Mouse (Mus musculus): ENCODE measurements around the gene Sdr9c7. TPM values are rescaled to one million over a fixed set of nuclear protein-coding genes. Genes with fewer than 3 reads are reported as not detected.

The Sdr9c7 gene
- polyA plus RNA-seq, 1 experiment from 2014 or later: not detected

DNA sequence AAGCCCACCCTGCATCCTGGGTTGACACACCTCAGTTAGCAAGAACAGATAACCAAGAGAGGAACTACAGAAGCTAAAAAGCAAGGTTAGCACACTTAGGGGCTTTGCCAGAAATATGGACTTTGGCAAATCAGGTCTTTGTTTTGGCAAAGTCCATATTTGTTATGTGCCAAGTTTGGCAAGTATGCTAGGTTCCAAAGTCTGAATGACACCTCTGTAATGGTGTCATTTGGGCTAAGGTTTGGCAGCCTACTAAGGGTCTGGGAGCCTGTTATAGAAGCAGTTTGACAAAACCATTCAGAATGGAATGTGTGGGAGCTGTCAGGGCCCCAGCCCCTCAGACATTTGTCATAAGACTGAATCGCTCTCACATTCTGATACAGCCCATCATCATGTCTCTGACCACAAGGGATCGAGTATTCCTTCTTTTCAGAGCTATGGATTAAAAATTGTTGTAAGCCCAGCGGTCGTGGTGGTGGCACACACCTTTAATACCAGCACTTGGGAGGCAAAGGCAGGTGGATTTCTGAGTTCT lies 51.3 kb downstream of the Sdr9c7 start:
- Histone ChIP-seq H3K9me3 (ENCODE audit: control insufficient read depth, low read length) (no peaks in the 10 kb centered on the region), H3K27me3 (replicated peaks; ENCODE audit: control insufficient read depth, insufficient read depth, low read length) (no peaks in the 10 kb centered on the region), H3K4me1 (replicated peaks; ENCODE audit: control insufficient read depth, insufficient read depth, low read length) (no peaks in the 10 kb centered on the region), H3K27ac (ENCODE audit: low read length) (no peak overlapping the region), H3K4me2 (ENCODE audit: low read length) (no peak overlapping the region), H3K9ac (replicated peaks; ENCODE audit: low read depth, low read length) (no peak overlapping the region), H3K4me3 (replicated peaks; ENCODE audit: low read length) (no peak overlapping the region), H3K36me3 (ENCODE audit: control insufficient read depth, insufficient read depth) (no peaks in the 10 kb centered on the region)
- no peak for ATAC-seq
- 77% methylated on average over 4 of the region's 4 CpGs for WGBS

DNA sequence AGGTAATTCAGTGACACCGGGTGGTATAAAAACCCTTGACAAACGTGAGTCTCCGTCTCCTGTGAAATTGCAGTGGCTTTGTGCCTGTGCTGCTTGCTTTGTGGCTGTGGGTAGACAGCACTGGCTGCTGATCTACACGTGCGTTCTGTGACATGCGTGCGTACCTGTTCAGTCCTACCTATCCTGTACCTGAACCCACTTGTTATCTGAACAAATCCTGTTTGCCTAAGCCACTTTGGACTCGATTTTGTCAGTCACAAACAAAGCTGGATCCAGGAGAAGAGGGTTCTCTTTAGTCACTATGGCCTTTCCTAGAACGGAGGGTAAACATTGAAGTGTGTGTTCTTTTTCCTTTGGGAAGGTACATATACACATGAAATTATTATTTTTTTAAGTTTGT lies 53.1 kb downstream of the Sdr9c7 start:
- Histone ChIP-seq H3K4me1 (replicated peaks; ENCODE audit: control insufficient read depth, insufficient read depth, low read length) (no peaks in the 10 kb centered on the region), H3K27me3 (replicated peaks; ENCODE audit: control insufficient read depth, insufficient read depth, low read length) (no peaks in the 10 kb centered on the region), H3K27ac (ENCODE audit: low read length) (no peak overlapping the region), H3K36me3 (ENCODE audit: control insufficient read depth, insufficient read depth) (no peaks in the 10 kb centered on the region), H3K9me3 (ENCODE audit: control insufficient read depth, low read length) (no peaks in the 10 kb centered on the region), H3K4me2 (ENCODE audit: low read length) (no peak overlapping the region), H3K9ac (replicated peaks; ENCODE audit: low read depth, low read length) (no peak overlapping the region), H3K4me3 (replicated peaks; ENCODE audit: low read length) (no peak overlapping the region)
- WGBS: 85% methylated on average over 9 of the region's 9 CpGs
- ATAC-seq: no peak

DNA sequence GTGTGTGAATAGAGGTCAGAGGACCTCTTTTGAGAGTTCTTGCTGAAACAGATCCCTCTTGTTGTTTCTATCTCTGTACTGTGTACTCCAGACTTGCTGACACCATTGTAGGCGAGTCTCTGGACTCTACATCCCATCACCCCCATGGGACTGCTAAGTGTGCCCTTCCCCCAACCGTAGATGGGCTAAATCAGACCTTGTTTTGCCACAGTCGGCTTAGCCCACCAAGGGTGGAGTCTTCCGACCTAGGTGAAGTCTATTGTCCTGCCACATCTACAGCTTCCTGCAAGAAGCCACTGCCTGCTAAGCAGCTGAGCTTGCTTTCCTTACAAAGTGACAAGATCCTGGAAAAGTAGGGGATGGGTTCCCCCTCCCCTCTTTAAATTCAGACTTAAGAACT lies 53.5 kb downstream of the Sdr9c7 start:
- no peaks in the 10 kb centered on the region for H3K27me3 ChIP-seq (replicated peaks; ENCODE audit: control insufficient read depth, insufficient read depth, low read length)
- H3K9ac ChIP-seq (replicated peaks; ENCODE audit: low read depth, low read length): no peak overlapping the region
- H3K9me3 ChIP-seq (ENCODE audit: control insufficient read depth, low read length): no peaks in the 10 kb centered on the region
- ATAC-seq: no peak
- H3K36me3 ChIP-seq (ENCODE audit: control insufficient read depth, insufficient read depth): no peaks in the 10 kb centered on the region
- 76% methylated on average over 4 of the region's 4 CpGs for WGBS
- H3K4me2 ChIP-seq (ENCODE audit: low read length): no peak overlapping the region
- no peaks in the 10 kb centered on the region for H3K4me1 ChIP-seq (replicated peaks; ENCODE audit: control insufficient read depth, insufficient read depth, low read length)
- no peak overlapping the region for H3K27ac ChIP-seq (ENCODE audit: low read length)
- H3K4me3 ChIP-seq (replicated peaks; ENCODE audit: low read length): no peak overlapping the region

DNA sequence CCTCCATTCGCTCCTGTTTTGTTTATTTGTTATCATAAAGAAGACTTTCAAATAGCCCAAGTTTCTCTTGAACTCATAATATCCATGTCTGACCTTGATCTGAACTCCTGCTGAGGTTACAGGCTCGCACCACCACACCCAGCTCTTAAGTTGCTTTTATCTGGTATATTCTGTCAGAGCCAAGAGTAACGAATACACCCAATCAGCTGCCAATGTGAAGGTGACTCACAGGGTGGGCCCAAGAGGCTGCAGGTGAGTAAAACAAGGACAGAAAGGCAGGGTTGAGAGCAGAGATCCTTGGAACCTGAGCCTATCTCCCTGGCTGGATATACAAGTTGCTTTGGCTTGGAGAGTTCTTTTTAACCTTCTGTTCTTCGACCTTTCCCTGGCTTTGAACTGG lies 56.7 kb downstream of the Sdr9c7 start:
- Histone ChIP-seq H3K9ac (replicated peaks; ENCODE audit: low read depth, low read length) (no peak overlapping the region), H3K36me3 (ENCODE audit: control insufficient read depth, insufficient read depth) (no peaks in the 10 kb centered on the region), H3K9me3 (ENCODE audit: control insufficient read depth, low read length) (no peaks in the 10 kb centered on the region), H3K27ac (ENCODE audit: low read length) (no peak overlapping the region), H3K4me2 (ENCODE audit: low read length) (no peak overlapping the region), H3K27me3 (replicated peaks; ENCODE audit: control insufficient read depth, insufficient read depth, low read length) (no peaks in the 10 kb centered on the region), H3K4me3 (replicated peaks; ENCODE audit: low read length) (no peak overlapping the region), H3K4me1 (replicated peaks; ENCODE audit: control insufficient read depth, insufficient read depth, low read length) (no peaks in the 10 kb centered on the region)
- WGBS: 79% methylated on average over 4 of the region's 4 CpGs
- ATAC-seq: no peak

- Histone ChIP-seq H3K4me2 (ENCODE audit: low read length) (no peak overlapping the region), H3K27ac (ENCODE audit: low read length) (no peak overlapping the region), H3K36me3 (ENCODE audit: control insufficient read depth, insufficient read depth) (no peaks in the 10 kb centered on the region), H3K4me1 (replicated peaks; ENCODE audit: control insufficient read depth, insufficient read depth, low read length) (no peaks in the 10 kb centered on the region), H3K9me3 (ENCODE audit: control insufficient read depth, low read length) (no peaks in the 10 kb centered on the region), H3K27me3 (replicated peaks; ENCODE audit: control insufficient read depth, insufficient read depth, low read length) (no peaks in the 10 kb centered on the region), H3K9ac (replicated peaks; ENCODE audit: low read depth, low read length) (no peak overlapping the region), H3K4me3 (replicated peaks; ENCODE audit: low read length) (no peak overlapping the region)
- no peak for ATAC-seq
- 61% methylated on average over 16 of the region's 16 CpGs for WGBS
These were observed 58.0 kb downstream of the Sdr9c7 start for GRCm38 (mm10) chr10:127956168-127956816.

DNA sequence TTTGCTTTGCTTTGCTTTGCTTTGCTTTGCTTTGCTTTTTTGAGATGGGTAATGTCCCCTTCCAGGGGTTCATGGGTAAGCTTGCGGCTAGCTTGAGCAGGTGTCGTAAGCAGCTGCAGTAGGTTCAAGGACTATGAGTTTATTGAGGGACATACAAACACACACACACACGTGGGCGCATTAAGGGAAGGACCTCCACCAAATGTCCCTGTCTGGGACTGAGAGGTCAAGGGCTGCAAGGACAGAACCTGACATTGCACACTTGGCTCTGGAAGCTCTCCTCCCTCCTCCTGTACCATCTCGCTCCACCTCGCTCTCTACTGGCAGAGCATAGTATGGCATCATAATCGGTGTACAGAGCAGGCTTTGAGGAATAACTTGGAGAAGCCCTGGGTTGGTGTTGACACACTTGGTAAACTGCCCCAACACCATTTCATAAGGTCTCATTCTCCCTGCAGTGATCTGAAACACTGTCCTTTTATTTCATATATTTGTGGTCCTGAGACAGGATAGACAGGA lies 60.9 kb downstream of the Sdr9c7 start:
- H3K36me3 ChIP-seq (ENCODE audit: control insufficient read depth, insufficient read depth): no peaks in the 10 kb centered on the region
- no peak for ATAC-seq
- no peak overlapping the region for H3K9ac ChIP-seq (replicated peaks; ENCODE audit: low read depth, low read length)
- H3K9me3 ChIP-seq (ENCODE audit: control insufficient read depth, low read length): no peaks in the 10 kb centered on the region
- no peaks in the 10 kb centered on the region for H3K27me3 ChIP-seq (replicated peaks; ENCODE audit: control insufficient read depth, insufficient read depth, low read length)
- WGBS: 96% methylated on average over 7 of the region's 7 CpGs
- no peak overlapping the region for H3K4me2 ChIP-seq (ENCODE audit: low read length)
- H3K4me3 ChIP-seq (replicated peaks; ENCODE audit: low read length): no peak overlapping the region
- H3K27ac ChIP-seq (ENCODE audit: low read length): no peak overlapping the region
- H3K4me1 ChIP-seq (replicated peaks; ENCODE audit: control insufficient read depth, insufficient read depth, low read length): no peaks in the 10 kb centered on the region

Other genes starting within 250 kb of the Sdr9c7 start
- 5.7 and 7.0 TPM in 2 replicates for gene Nemp1, start 231.6 kb upstream of the Sdr9c7 start, polyA plus RNA-seq (2015; fragmentation: Nextera tagmentation; extraction: Ambion mirVana)
- 3.9 and 4.5 TPM in 2 replicates for gene Nab2, start 229.9 kb upstream of the Sdr9c7 start, polyA plus RNA-seq (2015; fragmentation: Nextera tagmentation; extraction: Ambion mirVana)
- 1.1 and 1.3 TPM in 2 replicates for gene Myo1a, start 193.3 kb upstream of the Sdr9c7 start, polyA plus RNA-seq (2015; fragmentation: Nextera tagmentation; extraction: Ambion mirVana)
- gene Tac2, start 174.0 kb upstream of the Sdr9c7 start, polyA plus RNA-seq (2015; fragmentation: Nextera tagmentation; extraction: Ambion mirVana): 6.2 and 7.6 TPM in 2 replicates
- gene Zbtb39, start 159.0 kb upstream of the Sdr9c7 start, polyA plus RNA-seq (2015; fragmentation: Nextera tagmentation; extraction: Ambion mirVana): 3.4 and 3.5 TPM in 2 replicates
- 0.87 and 0.99 TPM in 2 replicates for gene Gpr182, start 146.8 kb upstream of the Sdr9c7 start, polyA plus RNA-seq (2015; fragmentation: Nextera tagmentation; extraction: Ambion mirVana)
- not detected in 2 replicates for gene Rdh1, start 138.8 kb upstream of the Sdr9c7 start, polyA plus RNA-seq (2015; fragmentation: Nextera tagmentation; extraction: Ambion mirVana)
- not detected in 2 replicates for gene Rdh16f1, start 138.7 kb upstream of the Sdr9c7 start, polyA plus RNA-seq (2015; fragmentation: Nextera tagmentation; extraction: Ambion mirVana)
- gene Rdh9, start 122.1 kb upstream of the Sdr9c7 start, polyA plus RNA-seq (2015; fragmentation: Nextera tagmentation; extraction: Ambion mirVana): 0.32 and 0.35 TPM in 2 replicates
- gene Rdh16, start 97.4 kb upstream of the Sdr9c7 start, polyA plus RNA-seq (2015; fragmentation: Nextera tagmentation; extraction: Ambion mirVana): not detected in 2 replicates
- gene Rdh19, start 48.6 kb upstream of the Sdr9c7 start, polyA plus RNA-seq (2015; fragmentation: Nextera tagmentation; extraction: Ambion mirVana): not detected in 2 replicates
- gene Rdh16f2, start 32.0 kb upstream of the Sdr9c7 start, polyA plus RNA-seq (2015; fragmentation: Nextera tagmentation; extraction: Ambion mirVana): not detected in 2 replicates
- not detected in 2 replicates for gene Rdh7, start 9.7 kb upstream of the Sdr9c7 start, polyA plus RNA-seq (2015; fragmentation: Nextera tagmentation; extraction: Ambion mirVana)
- not detected in 2 replicates for gene Hsd17b6, start 109.1 kb downstream of the Sdr9c7 start, polyA plus RNA-seq (2015; fragmentation: Nextera tagmentation; extraction: Ambion mirVana)
- 57.8 and 59.8 TPM in 2 replicates for gene Prim1, start 116.7 kb downstream of the Sdr9c7 start, polyA plus RNA-seq (2015; fragmentation: Nextera tagmentation; extraction: Ambion mirVana)
- gene Naca, start 137.1 kb downstream of the Sdr9c7 start, polyA plus RNA-seq (2015; fragmentation: Nextera tagmentation; extraction: Ambion mirVana): 545 and 574 TPM in 2 replicates
- gene Ptges3, start 160.4 kb downstream of the Sdr9c7 start, polyA plus RNA-seq (2015; fragmentation: Nextera tagmentation; extraction: Ambion mirVana): 395 and 436 TPM in 2 replicates
- 2,097 and 2,145 TPM in 2 replicates for gene Atp5b, start 184.8 kb downstream of the Sdr9c7 start, polyA plus RNA-seq (2015; fragmentation: Nextera tagmentation; extraction: Ambion mirVana)
- gene Baz2a, start 193.1 kb downstream of the Sdr9c7 start, polyA plus RNA-seq (2015; fragmentation: Nextera tagmentation; extraction: Ambion mirVana): 8.4 and 10.0 TPM in 2 replicates